Mouse (Mus musculus) liver, adult 2 months (tissue): ENCODE data around the gene Rnf157. TPM values are rescaled to one million over a fixed set of nuclear protein-coding genes. Genes with fewer than 3 reads are reported as not detected.

ENCODE experiments used
- DNase-seq: peaks from one replicate; pipeline ENCODE4 v3.0.0-alpha.2; 2011; ENCODE audit warnings: low read depth, low spot score; ENCODE audit errors: extremely low read depth
- H3K27ac ChIP-seq: fragments of 200-500 bp; replicated peaks from 2 replicates; pipeline ENCODE4 v1.5.1; 2012; ENCODE audit warnings: low read depth, mild to moderate bottlenecking, control low read depth, inconsistent platforms, low read length; ENCODE audit not compliant: insufficient read depth
- H3K27me3 ChIP-seq: fragments of 200-500 bp; 2 replicates; pipeline ENCODE4 v1.6.1; 2012; ENCODE audit warnings: mild to moderate bottlenecking, moderate library complexity, low read length, inconsistent platforms; ENCODE audit not compliant: control insufficient read depth, insufficient read depth
- H3K36me3 ChIP-seq: fragments of 200-500 bp; 2 replicates; pipeline ENCODE4 v1.6.1; 2012; ENCODE audit warnings: low read length, inconsistent platforms; ENCODE audit not compliant: control insufficient read depth, insufficient read depth
- H3K4me1 ChIP-seq: fragments of 200-500 bp; 2 replicates; pipeline ENCODE4 v1.6.1; 2011; ENCODE audit warnings: low read length; ENCODE audit not compliant: control insufficient read depth, insufficient read depth
- H3K4me3 ChIP-seq: fragments of 200-500 bp; 2 replicates; pipeline ENCODE4 v1.5.1; 2011; ENCODE audit warnings: low read depth, mild to moderate bottlenecking, control low read depth, low read length, moderate library complexity; ENCODE audit not compliant: insufficient read depth
- H3K79me2 ChIP-seq: fragments of 200-500 bp; 2 replicates; pipeline ENCODE4 v1.6.1; 2012; ENCODE audit warnings: inconsistent platforms, mild to moderate bottlenecking, low read length, moderate library complexity; ENCODE audit not compliant: control insufficient read depth, insufficient read depth
- H3K9ac ChIP-seq: fragments of 200-500 bp; 2 replicates; pipeline ENCODE4 v1.6.1; 2012; ENCODE audit warnings: low read depth, mild to moderate bottlenecking, control low read depth, inconsistent platforms, low read length
- CTCF ChIP-seq: fragments of 200-500 bp; IDR thresholded peaks from 2 replicates; pipeline ENCODE4 v1.5.1; 2011; ENCODE audit warnings: low read depth, low read length, control low read depth
- POLR2A ChIP-seq: fragments of 200-500 bp; IDR thresholded peaks from 2 replicates; pipeline ENCODE4 v1.6.1; 2011; ENCODE audit warnings: low read length, control low read depth; ENCODE audit not compliant: insufficient read depth; ENCODE audit errors: extremely low read depth
- WGBS: fragments of 180-500 bp; shearing (Covaris S2); methylation state at CpG from one replicate; pipeline ENCODE4 v1.1.7; 2018; 5-methylcytosine and 5-hydroxymethylcytosine counted together
- polyA plus RNA-seq: library from polyadenylated mRNA; depleted of rRNA; stranded (reverse); fragments of >200 nt; gene quantifications from 2 replicates; pipeline ENCODE4 v1.2.3, GENCODE M21; 2012; rRNA removed
- total RNA-seq: library from RNA; depleted of rRNA; stranded (reverse); fragments of >200 nt; gene quantifications from 2 replicates; pipeline ENCODE4 v1.2.3, GENCODE M21; 2014; rRNA removed

Rnf157 gene
- total RNA-seq (1.0 and 1.3 TPM in 2 replicates), polyA plus RNA-seq (0.75 and 0.87 TPM in 2 replicates)

GRCm38 (mm10) chr11:116412904-116413630 is at the start of gene Rnf157:
Rnf157 (minus strand) TSS chr11:116413032.
- peaks cover 3% of the 10 kb centered on the region; the same call in 1 of the 2 replicates for H3K4me1 ChIP-seq
- H3K4me3 ChIP-seq, result peak within 1 kb of the TSS; percentile 73
- H3K36me3 ChIP-seq, result no peaks in the 10 kb centered on the region
- WGBS, result 5% methylated on average over 79 of the region's 82 CpGs
- TF ChIP-seq POLR2A, result 0 out of 2 replicates have a peak, but pooled peaks have one; percentile 15
- no peak for TF ChIP-seq CTCF
- 0 out of 2 replicates have a peak, but pooled peaks cover 11% of the 10 kb centered on the region for H3K27me3 ChIP-seq
- no peak within 1 kb of the TSS for H3K27ac ChIP-seq
- H3K79me2 ChIP-seq, result no peaks in the 10 kb centered on the region
- H3K9ac ChIP-seq, result peak within 1 kb of the TSS; percentile 74
- no peak for DNase-seq

- Histone ChIP-seq H3K9ac (no peak overlapping the region), H3K4me3 (no peak overlapping the region), H3K27me3 (no peaks in the 10 kb centered on the region), H3K4me1 (no peaks in the 10 kb centered on the region), H3K27ac (no peak overlapping the region), H3K36me3 (no peaks in the 10 kb centered on the region), H3K79me2 (no peaks in the 10 kb centered on the region)
- 81% methylated on average over 4 of the region's 4 CpGs for WGBS
- TF ChIP-seq CTCF, result no peak
- no peak for TF ChIP-seq POLR2A
- no peak for DNase-seq
Measured at GRCm38 (mm10) chr11:116459786-116460185, 47.0 kb upstream of the Rnf157 start.

GRCm38 (mm10) chr11:116456234-116456633 is 43.4 kb upstream of the Rnf157 start:
- Histone ChIP-seq H3K4me3 (no peak overlapping the region), H3K79me2 (no peaks in the 10 kb centered on the region), H3K4me1 (no peaks in the 10 kb centered on the region), H3K9ac (no peak overlapping the region), H3K27me3 (no peaks in the 10 kb centered on the region), H3K36me3 (no peaks in the 10 kb centered on the region), H3K27ac (no peak overlapping the region)
- 85% methylated on average over 8 of the region's 8 CpGs for WGBS
- TF ChIP-seq POLR2A (no peak), CTCF (no peak)
- no peak for DNase-seq

GRCm38 (mm10) chr11:116453889-116454288 is 41.1 kb upstream of the Rnf157 start:
- Histone ChIP-seq H3K36me3 (no peaks in the 10 kb centered on the region), H3K79me2 (no peaks in the 10 kb centered on the region), H3K4me1 (no peaks in the 10 kb centered on the region), H3K9ac (no peak overlapping the region), H3K4me3 (no peak overlapping the region), H3K27ac (no peak overlapping the region), H3K27me3 (no peaks in the 10 kb centered on the region)
- TF ChIP-seq POLR2A (no peak), CTCF (no peak)
- DNase-seq, result no peak
- WGBS, result 89% methylated on average over 10 of the region's 10 CpGs

- Histone ChIP-seq H3K4me3 (no peak overlapping the region), H3K9ac (no peak overlapping the region), H3K79me2 (no peaks in the 10 kb centered on the region), H3K36me3 (no peaks in the 10 kb centered on the region), H3K27ac (no peak overlapping the region), H3K4me1 (peaks cover 3% of the 10 kb centered on the region; the same call in 1 of the 2 replicates), H3K27me3 (no peaks in the 10 kb centered on the region; the same call in none of the 2 replicates)
- no peak for DNase-seq
- no peak for TF ChIP-seq CTCF
- no peak for TF ChIP-seq POLR2A
- 96% methylated on average over 3 of the region's 3 CpGs for WGBS
Measured at GRCm38 (mm10) chr11:116449341-116449740, 36.5 kb upstream of the Rnf157 start.

GRCm38 (mm10) chr11:116447822-116448221 is 35.0 kb upstream of the Rnf157 start:
- Histone ChIP-seq H3K4me1 (peaks cover 3% of the 10 kb centered on the region; the same call in 1 of the 2 replicates), H3K36me3 (no peaks in the 10 kb centered on the region), H3K9ac (no peak overlapping the region), H3K79me2 (no peaks in the 10 kb centered on the region), H3K27me3 (no peaks in the 10 kb centered on the region; the same call in none of the 2 replicates), H3K27ac (no peak overlapping the region), H3K4me3 (no peak overlapping the region)
- DNase-seq, result no peak
- 77% methylated on average over 5 of the region's 5 CpGs for WGBS
- no peak for TF ChIP-seq POLR2A
- TF ChIP-seq CTCF, result 0 out of 2 replicates have a peak, but pooled peaks have one; percentile 9
